Mouse (Mus musculus) heart, adult 11 months (tissue): Measurements from ENCODE around the gene Urb2.

Experiments
- DNase-seq: peaks from one replicate; pipeline ENCODE4 v3.0.0; 2022

Gene Urb2

GRCm38 (mm10) chr8:124077998-124078397, 56.7 kb downstream of the Urb2 start:
- no peak for DNase-seq

- DNase-seq = no peak
These were observed 57.7 kb downstream of the Urb2 start for GRCm38 (mm10) chr8:124078969-124079368.

- DNase-seq = no peak
These were observed 59.4 kb downstream of the Urb2 start for GRCm38 (mm10) chr8:124080467-124081326.

GRCm38 (mm10) chr8:124082616-124083015, 61.3 kb downstream of the Urb2 start:
- no peak for DNase-seq

GRCm38 (mm10) chr8:124083611-124084010, 62.3 kb downstream of the Urb2 start:
- DNase-seq = no peak

- no peak for DNase-seq
These were observed 64.4 kb downstream of the Urb2 start for GRCm38 (mm10) chr8:124085668-124086067.

- no peak for DNase-seq
These were observed 66.8 kb downstream of the Urb2 start for GRCm38 (mm10) chr8:124088092-124088613.

- DNase-seq = no peak
These were observed 67.7 kb downstream of the Urb2 start for GRCm38 (mm10) chr8:124089016-124089415.

GRCm38 (mm10) chr8:124090473-124090872, 69.2 kb downstream of the Urb2 start:
- no peak for DNase-seq
